Mouse (Mus musculus): Measurements from ENCODE around the gene Ddx11.

DNA sequence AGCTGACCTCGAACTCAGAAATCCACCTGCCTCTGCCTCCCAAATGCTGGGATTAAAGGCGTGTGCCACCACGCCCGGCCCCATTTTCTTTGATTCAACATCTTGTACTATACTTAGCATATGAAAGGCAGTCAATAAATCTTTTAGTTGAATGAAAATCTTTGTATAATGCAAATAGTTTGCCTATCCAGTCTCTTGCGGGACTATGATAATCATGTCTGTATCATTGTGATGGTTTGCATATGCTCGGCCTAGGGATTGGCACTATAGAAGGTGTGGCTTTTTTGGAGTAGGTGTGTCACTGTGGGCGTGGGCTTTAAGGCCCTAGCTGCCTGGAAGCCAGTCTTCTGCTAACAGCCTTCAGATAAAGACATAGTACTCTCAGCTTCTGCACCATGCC lies 19.2 kb upstream of the Ddx11 start:
- TF ChIP-seq CTCF (IDR thresholded peaks at IDR 0.05; ENCODE audit: borderline replicate concordance, control insufficient read depth, extremely low read depth, insufficient read depth, low read length, poor library complexity) (no peak), POLR2A (IDR thresholded peaks at IDR 0.05; ENCODE audit: control insufficient read depth, extremely low read depth, insufficient read depth, low read length, poor library complexity) (no peak)

Measured in thymus, adult 2 months (tissue).